Mouse (Mus musculus) natural killer cell, adult 2 months (primary cell): Measurements from ENCODE around the gene Gm20388.

Source experiments
- DNase-seq, 2 experiments: peaks; one replicate each; pipeline ENCODE4 v3.0.0; 2022; ENCODE audit warnings: low spot score in 2 of 2

Gm20388 gene

DNA sequence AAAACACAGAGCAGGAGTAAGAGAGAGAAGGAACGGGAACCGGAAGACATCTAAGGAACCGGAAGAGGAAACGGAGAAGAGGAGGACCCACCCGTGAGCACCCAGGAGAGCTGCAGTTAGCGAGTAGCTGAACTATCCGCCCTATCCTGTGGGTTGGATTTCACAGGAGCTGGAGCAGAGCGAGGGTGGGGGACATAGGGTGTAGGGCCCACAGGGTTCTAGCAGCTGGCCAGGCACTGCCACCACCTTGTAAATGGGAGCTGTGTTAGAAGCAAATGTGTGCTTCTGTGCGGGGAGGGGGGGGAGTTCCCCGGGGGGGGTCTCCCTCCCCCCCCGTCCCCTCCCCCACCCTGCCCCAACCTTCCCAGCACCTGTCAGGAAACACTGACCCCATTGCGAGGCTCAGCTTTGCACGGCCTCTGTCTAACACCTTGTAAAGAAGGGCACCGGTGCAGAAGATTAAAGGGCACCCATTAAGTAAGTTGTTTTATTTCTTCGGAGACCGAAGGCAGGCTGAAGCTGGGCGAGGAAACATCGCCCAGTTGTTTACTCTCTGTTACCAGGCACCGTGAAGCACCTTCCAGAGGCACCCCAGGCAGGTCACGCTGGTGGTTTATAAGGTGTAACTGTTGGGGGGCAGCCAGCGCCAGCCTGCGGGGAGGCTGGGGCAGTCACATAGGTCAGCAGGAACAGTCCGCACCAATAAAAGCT, 1573.6 kb downstream of the Gm20388 start:
- no peak for DNase-seq

DNA sequence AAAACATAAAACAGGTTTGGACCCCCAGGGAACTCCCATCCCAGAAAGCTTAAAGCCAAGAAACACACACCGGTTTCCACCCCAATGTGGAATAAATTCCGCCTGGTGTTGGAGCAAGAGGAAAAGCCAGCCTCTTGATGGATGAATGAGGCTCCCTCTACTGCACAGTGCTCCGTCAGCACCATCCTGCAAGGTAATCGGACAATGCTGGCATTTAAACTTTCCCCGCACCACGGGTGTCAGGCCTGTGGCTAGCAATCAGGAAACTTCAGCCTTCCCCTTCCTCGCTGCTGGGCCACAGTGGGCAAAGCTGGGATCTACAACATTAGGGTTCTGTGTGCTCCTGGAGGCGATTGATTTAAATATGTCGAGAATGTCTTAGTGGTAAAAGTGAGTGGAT, 1581.0 kb downstream of the Gm20388 start:
- DNase-seq = no peak

DNA sequence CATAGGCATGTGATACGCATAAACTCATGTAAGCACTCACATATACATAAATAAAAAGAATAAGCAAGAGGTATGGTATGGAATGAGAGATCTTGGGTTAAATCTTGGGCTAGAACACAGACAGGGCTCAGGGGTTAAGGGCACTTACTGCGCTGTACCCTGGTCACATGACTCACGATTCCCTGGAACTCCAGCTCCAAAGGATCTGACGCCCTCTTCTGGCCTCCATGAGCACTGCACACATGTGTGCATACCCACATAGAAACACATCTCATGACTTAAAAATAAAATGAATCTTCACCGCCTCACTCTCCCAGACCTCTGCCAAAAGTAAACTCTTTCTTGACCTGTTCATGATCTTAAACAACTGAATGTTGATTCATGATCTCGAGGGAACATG, 1587.0 kb downstream of the Gm20388 start:
- no peak for DNase-seq

DNA sequence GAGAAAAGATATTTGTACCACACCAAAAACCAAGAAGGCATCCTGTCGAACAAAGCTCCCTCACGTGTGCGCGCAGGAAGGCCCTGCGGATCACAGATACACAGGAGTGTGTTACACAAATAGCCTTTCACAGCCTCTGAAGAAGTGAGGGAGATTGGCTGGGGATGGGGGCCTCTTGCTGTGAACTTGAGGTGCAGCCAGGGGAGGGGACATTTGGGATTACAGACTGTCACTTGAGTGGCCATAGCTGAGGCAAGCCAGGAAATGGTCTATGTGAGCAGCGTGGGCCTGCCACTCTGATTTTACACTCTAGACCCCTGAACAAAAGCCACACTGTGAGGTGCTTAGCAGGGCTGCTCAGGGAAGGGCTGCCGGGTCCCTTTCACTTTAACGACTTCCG, 1601.1 kb downstream of the Gm20388 start:
- no peak for DNase-seq

DNA sequence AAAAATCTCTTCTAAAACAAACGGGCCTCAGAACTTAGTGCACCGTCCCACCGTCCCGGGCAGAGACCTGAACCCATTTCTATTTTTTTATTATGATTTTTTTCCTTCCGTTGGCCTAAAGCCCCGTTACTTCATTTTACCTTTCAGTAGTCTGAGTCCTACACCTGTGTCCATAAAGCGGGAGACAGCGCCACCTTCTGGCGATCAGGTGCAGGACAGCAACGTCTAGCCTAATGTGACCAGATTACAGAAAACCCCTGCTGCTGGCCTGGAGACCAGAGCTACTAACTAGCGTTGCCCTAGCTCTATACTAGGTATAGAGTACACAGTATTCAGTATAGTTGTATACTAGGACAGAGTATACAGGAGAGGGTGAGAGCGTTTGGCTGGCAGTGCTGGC, 1602.8 kb downstream of the Gm20388 start:
- DNase-seq = peak; percentile 61 to 71

DNA sequence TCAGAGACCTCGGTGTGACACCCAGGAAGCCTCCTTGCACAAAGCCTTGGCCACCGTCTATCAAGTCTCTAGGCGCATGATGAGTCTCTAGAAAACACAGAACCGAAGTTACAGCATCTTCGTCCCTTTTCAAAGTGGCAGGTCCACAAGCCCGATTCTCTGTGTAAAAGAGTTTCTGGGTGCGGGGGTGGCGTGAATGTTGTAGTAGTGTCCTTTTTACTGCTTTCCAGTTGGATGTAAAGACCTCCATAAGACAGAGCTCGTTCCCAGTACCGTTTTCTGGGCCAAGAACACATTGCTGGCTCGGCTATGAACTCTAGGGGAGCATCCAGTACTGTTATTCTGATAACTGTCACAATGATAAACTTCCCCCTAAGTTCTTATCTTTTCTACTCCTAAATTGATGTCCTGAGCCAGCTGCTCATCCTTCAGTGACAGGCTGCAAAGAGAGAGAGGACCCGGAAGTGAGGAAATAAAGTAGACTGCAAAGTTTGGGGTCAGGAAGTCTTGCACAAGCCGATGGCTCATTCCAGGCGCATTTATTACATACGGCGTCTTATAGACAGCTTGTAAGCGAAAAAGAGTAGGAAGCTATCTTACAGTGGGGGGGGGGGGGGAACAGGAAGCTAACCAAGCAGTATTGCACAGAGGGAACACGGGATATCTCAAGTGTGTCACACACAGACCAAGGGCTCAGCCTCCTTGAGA, 1614.6 kb downstream of the Gm20388 start:
- DNase-seq = no peak

DNA sequence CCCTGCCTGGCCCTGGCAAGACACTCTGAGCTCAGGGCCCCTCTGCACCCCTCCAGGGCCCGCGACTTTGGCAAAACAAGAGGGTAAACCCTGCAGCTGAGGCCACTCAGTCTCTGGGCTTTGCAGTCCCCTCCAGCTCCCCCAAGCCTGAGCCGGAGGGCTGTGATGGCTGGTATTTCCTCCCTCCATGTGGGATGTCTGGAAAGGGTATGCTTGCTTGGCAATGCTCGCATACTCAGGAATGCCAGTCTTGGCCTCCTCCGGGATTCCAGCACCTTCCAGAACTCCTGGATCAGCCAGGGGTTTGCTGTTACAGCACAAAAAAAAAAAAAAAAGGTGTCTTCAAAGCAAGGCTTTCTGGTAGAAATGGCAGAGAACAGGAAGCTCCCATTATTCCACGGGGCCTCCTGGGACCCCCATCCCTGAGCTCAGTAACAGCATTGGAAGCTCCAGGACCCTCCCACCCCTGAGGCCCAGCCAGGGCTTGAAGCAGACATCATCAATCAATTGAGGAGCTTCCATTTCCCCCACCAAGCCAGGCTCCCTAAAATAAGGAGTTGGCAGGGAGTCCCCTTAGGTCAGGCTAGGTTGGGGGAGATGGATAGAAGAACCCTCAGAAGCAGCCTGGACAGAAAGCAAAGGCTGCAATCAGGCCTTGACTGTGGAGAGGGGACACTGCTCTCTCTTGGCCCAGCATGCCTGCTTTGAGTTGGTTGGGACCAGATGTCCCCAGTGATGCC, 1616.3 kb downstream of the Gm20388 start:
- DNase-seq = no peak

DNA sequence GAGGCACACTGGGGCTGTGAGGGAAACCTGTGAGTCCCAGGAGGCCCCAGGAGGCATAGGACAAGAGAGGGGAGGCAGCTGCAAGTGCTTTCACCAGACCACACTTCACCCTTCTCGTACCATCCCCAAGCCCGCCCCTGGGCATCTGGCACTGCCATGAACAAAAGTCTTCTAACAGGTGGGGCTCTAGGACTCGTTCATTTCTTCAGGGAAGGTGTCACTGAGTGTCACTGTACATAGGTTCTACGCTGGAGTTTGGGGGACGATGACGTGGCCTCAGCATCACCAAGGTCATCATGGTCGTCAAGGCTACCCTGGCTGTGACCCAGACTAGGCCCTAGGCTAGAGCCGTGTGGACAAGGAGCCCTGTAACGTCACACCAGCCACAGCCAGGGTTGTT, 1617.1 kb downstream of the Gm20388 start:
- no peak for DNase-seq

DNA sequence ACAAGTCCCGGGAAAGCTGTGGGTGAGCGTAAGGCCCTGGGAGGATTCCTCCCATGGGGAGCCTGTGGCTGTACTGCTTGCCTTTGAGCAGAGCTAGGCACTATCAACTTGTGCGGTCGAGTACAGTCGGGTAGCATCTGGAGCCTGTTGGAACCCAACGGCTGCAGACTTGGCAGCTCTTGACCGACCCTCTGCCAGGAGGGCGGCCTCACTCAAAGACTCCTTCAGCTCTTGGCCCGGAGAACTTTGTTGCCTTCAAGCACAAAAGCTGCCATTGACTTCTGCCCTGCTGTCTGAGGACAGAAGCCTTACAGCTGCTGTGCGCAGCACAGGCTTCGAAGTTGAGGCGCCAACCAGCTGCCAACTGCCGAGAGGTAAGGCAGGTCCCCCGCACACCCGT, 1618.1 kb downstream of the Gm20388 start:
- DNase-seq = no peak

DNA sequence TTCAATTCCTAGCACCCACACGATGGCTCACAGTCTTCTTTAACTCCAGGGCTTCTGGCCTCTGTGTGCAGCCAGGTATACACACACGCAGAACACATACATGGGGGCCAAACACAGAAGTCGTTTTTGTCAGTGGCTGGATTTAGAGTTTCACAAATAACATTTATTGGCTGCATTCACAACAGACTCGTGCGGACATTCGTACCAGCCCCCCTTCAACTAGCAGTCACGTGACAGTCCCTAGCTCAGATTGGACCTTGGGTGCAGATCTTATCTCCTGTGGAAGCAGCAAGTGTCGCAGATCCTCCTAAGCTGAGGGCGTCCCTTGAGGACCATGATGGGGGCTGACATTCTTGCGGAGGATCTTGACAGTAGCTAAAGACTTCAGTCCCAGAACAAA, 1620.0 kb downstream of the Gm20388 start:
- no peak for DNase-seq

DNA sequence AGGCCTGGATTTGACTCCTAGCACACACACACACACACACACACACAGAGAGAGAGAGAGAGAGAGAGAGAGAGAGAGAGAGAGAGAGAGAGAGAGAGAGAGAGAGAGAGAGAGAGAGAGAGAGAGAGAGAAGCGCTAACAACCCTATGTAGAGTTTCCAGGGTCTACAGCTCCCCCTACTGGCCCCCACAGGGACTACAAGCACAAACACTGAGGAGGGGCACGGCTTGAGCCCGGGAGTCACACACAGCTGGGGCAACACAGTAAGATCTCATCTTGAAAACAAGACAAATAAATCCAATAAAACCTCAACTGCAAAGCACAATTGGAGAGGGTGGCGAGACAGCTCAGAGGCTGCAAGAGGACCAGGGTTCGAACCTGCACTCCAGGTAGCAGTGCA, 1621.7 kb downstream of the Gm20388 start:
- DNase-seq = peak in 1 of 2 experiments; percentile 25

DNA sequence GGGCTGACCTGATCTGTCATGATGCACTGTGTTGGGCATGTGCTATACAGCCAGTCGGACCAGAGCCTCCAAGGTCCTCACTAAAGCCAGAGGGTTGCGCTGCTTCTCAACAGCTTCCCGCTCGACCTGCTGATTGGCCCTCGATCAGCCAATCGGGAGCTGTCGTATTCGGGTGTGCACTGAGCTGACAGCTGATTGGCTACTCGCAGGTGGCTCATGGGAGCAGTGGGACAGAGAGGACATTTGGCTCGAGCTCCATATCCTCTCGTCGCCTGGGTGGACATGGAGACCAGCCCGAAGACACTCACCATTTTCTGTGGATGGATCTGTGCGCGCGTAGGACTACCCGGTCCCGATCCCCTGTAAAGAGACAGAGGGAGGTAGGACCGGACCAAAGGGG, 1631.2 kb downstream of the Gm20388 start:
- no peak for DNase-seq

DNA sequence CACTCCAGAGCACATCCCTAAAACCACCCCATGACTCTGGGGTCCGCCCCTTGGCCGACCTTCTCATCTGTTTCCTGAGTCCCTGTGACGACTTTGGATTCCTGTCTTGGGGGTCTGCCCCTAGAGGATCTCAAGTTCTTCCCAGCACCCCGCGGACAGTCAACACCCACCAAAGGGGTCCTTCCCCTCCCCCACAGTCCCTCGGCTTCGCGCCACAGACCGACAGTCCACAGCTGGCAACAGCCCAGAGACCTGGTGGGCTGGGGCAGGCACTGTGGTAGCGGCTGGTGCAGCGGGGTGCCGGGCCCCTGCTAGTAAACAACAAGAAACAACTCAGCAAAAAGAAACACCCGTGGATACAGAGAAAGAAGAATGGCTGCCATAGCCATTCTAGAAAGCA, 1632.3 kb downstream of the Gm20388 start:
- no peak for DNase-seq

DNA sequence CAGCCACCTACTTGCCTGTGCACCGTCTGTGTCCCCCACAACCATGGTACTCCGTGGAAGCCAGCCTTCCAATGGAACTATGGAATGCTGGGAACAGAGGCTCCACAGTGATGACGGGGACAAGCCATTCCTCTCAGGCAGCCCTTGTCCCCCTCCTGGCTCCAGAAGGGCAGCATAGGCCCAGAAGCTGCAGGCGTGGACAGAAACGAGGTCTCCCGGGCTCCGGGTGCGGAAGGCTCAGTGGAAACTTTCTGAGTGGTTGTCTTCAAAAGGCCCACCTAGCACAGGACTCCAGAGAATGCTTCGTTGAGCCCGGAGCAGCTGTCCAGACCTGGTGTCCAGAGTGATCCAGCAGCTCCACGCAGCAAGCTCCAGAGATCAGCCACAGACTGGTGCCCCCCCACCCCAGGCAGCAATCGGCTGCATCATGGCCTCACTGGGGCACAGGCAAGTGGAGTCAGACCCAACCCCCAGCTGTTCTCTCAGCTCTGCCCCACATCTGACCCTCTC, 1633.7 kb downstream of the Gm20388 start, which contains the start of gene 1700018B08Rik:
Gene 1700018B08Rik (minus strand): TSS at position 45 of the 510 bp plus-strand sequence.
- DNase-seq = no peak

DNA sequence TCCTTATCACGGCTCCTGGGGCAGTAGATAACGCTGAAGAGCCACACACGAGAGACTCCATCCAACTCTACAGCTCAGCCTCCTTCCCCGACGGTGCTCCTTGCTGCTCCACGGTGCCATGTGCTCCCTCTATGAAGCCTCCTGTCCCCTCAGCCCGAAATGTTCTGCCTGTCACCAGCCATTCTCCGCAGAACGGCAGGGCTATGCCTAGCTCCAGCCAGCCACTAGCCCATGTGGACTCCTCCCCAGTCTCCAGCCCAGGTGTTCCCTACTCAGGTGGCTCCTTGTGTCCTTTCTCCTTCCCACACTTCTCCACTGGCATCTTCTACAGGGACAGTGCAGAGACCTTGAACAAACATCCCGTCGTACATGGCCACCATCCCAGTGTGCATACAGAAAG, 1634.3 kb downstream of the Gm20388 start:
- no peak for DNase-seq

DNA sequence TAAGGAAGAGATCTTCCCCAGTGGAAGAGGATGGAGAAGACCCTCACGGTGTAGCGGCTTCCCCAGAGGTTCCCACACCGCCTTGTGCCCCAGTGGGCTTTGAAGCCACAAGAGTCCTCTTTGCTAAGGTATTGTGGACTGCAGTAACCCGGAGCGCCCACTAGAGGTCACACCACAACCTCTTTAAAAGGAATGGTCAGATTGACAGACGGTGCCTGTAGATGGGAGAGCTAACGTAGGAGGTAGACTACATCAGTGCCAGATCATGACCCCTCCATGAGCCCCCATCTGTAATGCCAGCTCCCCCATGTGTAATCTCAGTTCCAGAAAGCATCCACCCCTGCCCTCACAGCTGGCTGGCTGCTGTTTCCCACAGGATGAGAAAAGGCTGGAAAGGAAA, 1636.5 kb downstream of the Gm20388 start:
- DNase-seq = peak; percentile 53 to 70

DNA sequence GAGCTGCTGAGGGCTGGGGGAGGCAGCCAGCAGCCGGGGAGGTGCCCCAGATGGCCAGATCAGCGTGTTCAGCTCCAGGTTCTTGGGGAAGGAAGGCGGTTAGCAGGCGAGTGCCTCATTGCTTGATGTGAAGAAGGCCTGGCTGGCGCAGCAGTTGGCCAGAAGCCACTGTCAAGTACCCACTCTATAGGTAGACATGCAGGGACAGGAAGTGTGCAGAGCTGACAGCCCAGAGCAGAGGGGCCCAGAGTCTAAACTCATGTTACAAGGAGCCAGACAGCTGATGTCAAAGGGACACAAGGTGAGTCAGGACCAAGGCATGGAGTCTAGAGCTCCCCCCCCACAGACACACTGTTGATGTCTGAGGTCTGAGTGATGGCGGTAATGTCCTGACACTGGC, 1639.4 kb downstream of the Gm20388 start:
- DNase-seq = no peak

DNA sequence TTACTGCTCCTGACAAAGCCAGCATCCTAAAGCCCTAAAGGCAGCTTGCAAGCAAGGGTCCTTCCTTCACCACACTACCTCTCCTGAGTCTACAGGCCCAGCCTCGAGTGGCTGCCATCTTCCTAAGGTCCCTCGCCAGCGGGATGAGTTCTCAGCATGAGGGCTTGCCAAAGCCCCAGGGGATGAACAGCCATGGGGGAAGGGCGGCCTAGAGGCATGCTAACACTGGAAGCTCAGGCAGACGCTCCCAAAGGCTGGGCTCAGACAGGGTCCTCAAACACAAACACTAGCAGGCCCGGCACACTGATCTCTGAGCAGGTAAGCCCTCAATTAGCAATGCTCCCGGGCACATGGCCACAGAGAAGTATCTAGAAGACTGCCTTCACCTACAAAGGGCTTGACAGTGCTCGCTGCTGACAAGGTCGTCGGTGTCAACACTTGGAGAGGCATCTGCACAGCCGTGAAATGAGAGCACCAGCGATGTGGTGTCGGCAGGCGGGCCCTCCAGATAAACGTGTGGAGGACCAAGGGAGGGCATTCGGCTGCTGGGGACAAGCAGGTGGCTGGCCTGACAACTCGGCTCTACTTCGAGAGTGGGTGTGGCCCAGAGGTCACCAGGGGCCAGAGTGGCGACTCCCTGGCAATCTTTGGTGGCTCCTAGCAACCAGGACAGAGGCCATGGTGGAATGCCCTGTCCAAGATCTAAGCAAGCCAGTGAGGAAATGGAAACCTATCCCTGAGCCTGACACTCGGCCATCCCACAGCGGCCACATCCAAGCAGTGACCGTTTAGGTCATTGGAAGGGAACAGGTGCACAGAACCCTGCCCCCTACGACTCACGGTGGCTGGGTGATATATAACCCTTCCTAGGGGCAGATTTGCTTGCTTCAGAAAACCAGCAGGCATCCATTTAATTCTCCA, 1640.7 kb downstream of the Gm20388 start:
- DNase-seq = no peak

DNA sequence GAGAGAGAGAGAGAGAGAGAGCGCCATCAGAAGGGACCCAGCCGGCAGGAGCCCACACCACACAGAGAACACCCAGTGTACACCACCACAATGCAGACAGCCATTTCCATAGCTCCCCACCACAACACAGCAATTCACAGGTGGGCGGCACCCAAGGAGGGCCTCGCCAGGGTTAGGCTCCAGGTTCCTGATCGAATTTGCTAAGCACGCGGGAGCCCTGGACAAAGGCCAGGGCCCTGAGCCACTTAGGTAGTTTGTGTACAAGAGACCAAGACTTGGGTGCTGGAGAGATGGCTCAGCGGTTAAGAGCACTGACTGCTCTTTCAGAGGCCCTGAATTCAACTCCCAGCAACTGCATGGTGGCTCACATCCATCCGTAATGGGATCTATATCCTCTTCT, 1641.9 kb downstream of the Gm20388 start:
- DNase-seq = no peak

DNA sequence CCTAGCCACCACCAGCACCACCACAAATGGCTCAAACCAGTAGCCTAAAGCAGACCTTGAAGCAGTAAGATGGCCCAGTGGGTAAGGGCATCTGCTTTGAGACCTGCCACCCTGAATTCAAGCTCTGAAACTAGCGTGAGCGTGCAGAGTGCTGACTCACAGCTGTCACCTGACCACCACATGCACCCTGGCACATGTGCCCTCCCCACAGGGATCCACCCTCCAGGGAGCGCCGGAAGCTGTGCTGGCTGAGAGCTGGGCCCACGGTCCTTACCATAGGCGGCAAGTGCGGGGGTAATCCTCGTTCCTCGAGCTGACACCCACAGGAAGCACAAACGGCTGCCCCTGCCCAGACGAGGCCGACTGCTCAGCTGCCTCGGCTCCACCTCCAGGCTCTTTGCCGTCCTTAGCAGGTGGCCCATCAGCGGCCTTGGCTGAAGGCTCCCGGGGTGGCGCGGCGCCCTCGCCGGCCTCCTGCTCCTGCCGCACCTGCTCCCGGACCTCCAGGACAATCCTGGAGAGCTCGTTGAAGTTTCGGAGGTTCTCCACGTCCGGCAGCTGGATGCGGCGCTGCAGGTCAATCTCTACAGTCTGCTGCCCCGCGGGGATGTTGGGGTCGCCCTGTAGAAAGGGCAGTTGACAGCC, 1643.3 kb downstream of the Gm20388 start:
- no peak for DNase-seq

DNA sequence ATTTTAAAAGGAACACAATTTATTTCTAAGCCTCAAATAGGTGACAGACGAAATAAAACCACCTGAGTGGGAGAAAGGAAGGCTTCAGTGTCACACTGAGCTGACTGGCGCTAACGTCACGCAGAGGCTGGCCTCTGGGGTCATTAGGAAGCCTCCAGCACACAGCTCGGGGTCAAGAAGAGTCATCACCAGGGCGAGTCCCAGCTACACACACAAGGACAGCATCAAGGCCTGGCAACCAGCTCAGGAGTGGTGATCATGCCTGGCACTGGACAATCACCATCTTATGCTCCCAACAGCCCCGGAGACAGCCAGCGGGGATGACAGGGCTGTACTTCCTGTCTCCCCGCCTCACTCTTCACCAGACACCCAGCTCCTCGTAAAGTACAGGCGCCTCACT, 1647.1 kb downstream of the Gm20388 start:
- DNase-seq = no peak
